8 mouse cellular contexts compared by ENCODE assay signal in genomic region chr8:86745221-86745934, GRCm38 (mm10). TPM values are rescaled to one million over a fixed set of nuclear protein-coding genes. Genes with fewer than 3 reads are reported as not detected.
DNase-seq lines count a peak whose midpoint lies in the region; ATAC-seq and TF ChIP-seq lines count a peak whose summit lies in the region.

Gene Gm10638 (plus strand): TSS chr8:86745699.
Gene Siah1a (minus strand): TSS chr8:86745934.

- peak within 1 kb of the TSS; percentile 93 for H3K4me3 ChIP-seq in embryonic facial prominence, embryonic 14.5 days (ENCODE audit: low read depth, low read length)
- H3K4me3 ChIP-seq in heart, embryonic 10.5 days, result peak within 1 kb of the TSS; percentile 97
- peak within 1 kb of the TSS; percentile 55 for H3K4me3 ChIP-seq in liver, adult 2 months (ENCODE audit: insufficient read depth, low read depth, low read length)

- no peak for TF ChIP-seq POLR2A in liver, adult 2 months (IDR thresholded peaks at IDR 0.05; ENCODE audit: extremely low read depth, insufficient read depth, low read length)

- H3K27me3 ChIP-seq in embryonic facial prominence, embryonic 14.5 days (replicated peaks; ENCODE audit: control insufficient read depth, insufficient read depth, low read length), result no peaks in the 10 kb centered on the region
- H3K27me3 ChIP-seq in heart, embryonic 10.5 days (ENCODE audit: insufficient read depth, poor library complexity, severe bottlenecking), result no peaks in the 10 kb centered on the region
- no peaks in the 10 kb centered on the region for H3K27me3 ChIP-seq in liver, adult 2 months (ENCODE audit: control insufficient read depth, insufficient read depth, low read length)

- H3K79me2 ChIP-seq in liver, adult 2 months (ENCODE audit: control insufficient read depth, insufficient read depth, low read length), result peaks cover 19% of the 10 kb centered on the region; the same call in 1 of the 2 replicates

- H3K9ac ChIP-seq in embryonic facial prominence, embryonic 14.5 days (ENCODE audit: low read depth, low read length), result peak within 1 kb of the TSS; percentile 99
- peak within 1 kb of the TSS; percentile 99 for H3K9ac ChIP-seq in liver, adult 2 months (ENCODE audit: low read depth, low read length)

- peak within 1 kb of the TSS; percentile 75 for H3K4me2 ChIP-seq in embryonic facial prominence, embryonic 14.5 days (ENCODE audit: low read depth, low read length)

- peak; percentile 75 for DNase-seq in 3T3-L1 (ENCODE audit: low read depth, low spot score)
- peak; percentile 39 to 42 for DNase-seq in adrenal gland, postnatal 4 days (ENCODE audit: low spot score in 2 of 2)
- peak; percentile 87 for DNase-seq in embryonic facial prominence, embryonic 14.5 days (ENCODE audit: low spot score)
- peak; percentile 84 for DNase-seq in heart, embryonic 10.5 days (ENCODE audit: low spot score)
- peak; percentile 70 for DNase-seq in kidney, adult 9 months
- DNase-seq in liver, adult 2 months (ENCODE audit: extremely low read depth, low read depth, low spot score), result peak; percentile 60
- DNase-seq in monocyte, adult 2 months (ENCODE audit: low read depth in 1 of 2, low spot score in 2 of 2), result peak; percentile 9 to 16
- peak; percentile 46 to 47 for DNase-seq in spleen, postnatal 36 days (ENCODE audit: low spot score in 2 of 2)

- no peaks in the 10 kb centered on the region for H3K9me3 ChIP-seq in embryonic facial prominence, embryonic 14.5 days (ENCODE audit: control insufficient read depth, low read length)
- H3K9me3 ChIP-seq in heart, embryonic 10.5 days, result no peaks in the 10 kb centered on the region

- peak within 1 kb of the TSS; percentile 97 for H3K27ac ChIP-seq in embryonic facial prominence, embryonic 14.5 days (replicated peaks; ENCODE audit: low read depth, low read length)
- peak within 1 kb of the TSS; percentile 100 for H3K27ac ChIP-seq in heart, embryonic 10.5 days
- peak within 1 kb of the TSS; percentile 66 for H3K27ac ChIP-seq in liver, adult 2 months (replicated peaks; ENCODE audit: insufficient read depth, low read depth, low read length)

- no peaks in the 10 kb centered on the region for H3K36me3 ChIP-seq in embryonic facial prominence, embryonic 14.5 days (ENCODE audit: control insufficient read depth, insufficient read depth, low read length)
- H3K36me3 ChIP-seq in heart, embryonic 10.5 days, result no peaks in the 10 kb centered on the region
- no peaks in the 10 kb centered on the region for H3K36me3 ChIP-seq in liver, adult 2 months (ENCODE audit: control insufficient read depth, insufficient read depth, low read length)

- WGBS in embryonic facial prominence, embryonic 14.5 days, result under 1% methylated on average over 23 of the region's 88 CpGs
- under 1% methylated on average over 83 of the region's 88 CpGs for WGBS in heart, embryonic 10.5 days
- WGBS in liver, adult 2 months, result under 1% methylated on average over 60 of the region's 88 CpGs

- no peak for TF ChIP-seq CTCF in liver, adult 2 months (IDR thresholded peaks at IDR 0.05; ENCODE audit: low read depth, low read length)

- H3K4me1 ChIP-seq in embryonic facial prominence, embryonic 14.5 days (ENCODE audit: control insufficient read depth, insufficient read depth, low read length), result peaks cover 17% of the 10 kb centered on the region
- H3K4me1 ChIP-seq in heart, embryonic 10.5 days, result peaks cover 20% of the 10 kb centered on the region
- peaks cover 2% of the 10 kb centered on the region; the same call in 1 of the 2 replicates for H3K4me1 ChIP-seq in liver, adult 2 months (ENCODE audit: control insufficient read depth, insufficient read depth, low read length)

- peak; percentile 86 for ATAC-seq in embryonic facial prominence, embryonic 14.5 days (ENCODE audit: low read depth)

RNA-seq across cellular contexts. Expression of gene Gm10638, which starts in this region (rescaled TPM):
- total RNA-seq in adrenal gland, postnatal 4 days (2021), result 1 to 10 TPM; 4.2 to 5.2 TPM
- polyA plus RNA-seq in embryonic facial prominence, embryonic 14.5 days (2014; fragmentation: Nextera tagmentation; extraction: Ambion mirVana), result 4.1 and 5.2 TPM in 2 replicates
- polyA plus RNA-seq in heart, embryonic 10.5 days (2016; fragmentation: Nextera tagmentation; extraction: Ambion mirVana), result 2.9 and 4.8 TPM in 2 replicates
- 0.20 TPM in 1 of 2 replicates, not detected in the other for total RNA-seq in liver, adult 2 months (2014; rRNA removed)
- 0.16 and 0.17 TPM in 2 replicates for polyA plus RNA-seq in liver, adult 2 months (2012; rRNA removed)

RNA-seq across cellular contexts. Expression of gene Siah1a, which starts in this region (rescaled TPM):
- total RNA-seq in adrenal gland, postnatal 4 days (2021), result 10 to 100 TPM; 32.0 to 35.5 TPM
- 42.7 and 46.3 TPM in 2 replicates for polyA plus RNA-seq in embryonic facial prominence, embryonic 14.5 days (2014; fragmentation: Nextera tagmentation; extraction: Ambion mirVana)
- polyA plus RNA-seq in heart, embryonic 10.5 days (2016; fragmentation: Nextera tagmentation; extraction: Ambion mirVana), result 29.6 and 39.9 TPM in 2 replicates
- total RNA-seq in liver, adult 2 months (2014; rRNA removed), result 7.1 and 7.9 TPM in 2 replicates
- 6.0 and 6.4 TPM in 2 replicates for polyA plus RNA-seq in liver, adult 2 months (2012; rRNA removed)

Comparison
In these comparisons a context has a peak if more than half of its experiments do, and no peak if none do; other contexts are left out.
1. Peak in every context shown above with its lines: DNase-seq, ATAC-seq, H3K4me3 ChIP-seq and H3K27ac ChIP-seq.
2. DNase-seq: peak in every context shown above with its lines; median percentile 87 in embryonic facial prominence, embryonic 14.5 days; 84 in heart, embryonic 10.5 days; 75 in 3T3-L1; 70 in kidney, adult 9 months; 60 in liver, adult 2 months; 46 in spleen, postnatal 36 days; 40 in adrenal gland, postnatal 4 days; 12 in monocyte, adult 2 months.